Mouse (Mus musculus) CH12.LX (cell line): ENCODE results near the gene Ccdc78. TPM values are rescaled to one million over a fixed set of nuclear protein-coding genes. Genes with fewer than 3 reads are reported as not detected.

ENCODE experiments used
- DNase-seq: peaks from one replicate; pipeline ENCODE4 v3.0.0-alpha.2; 2013; ENCODE audit errors: extremely low read depth
- H3K27ac ChIP-seq: 2 replicates; pipeline ENCODE4 v1.5.1; 2012; ENCODE audit warnings: low read depth, mild to moderate bottlenecking, control low read depth, moderate library complexity; ENCODE audit not compliant: insufficient read depth
- H3K27me3 ChIP-seq: replicated peaks from 2 replicates; pipeline ENCODE3; 2012; ENCODE audit warnings: inconsistent platforms
- H3K36me3 ChIP-seq, 2 experiments: replicated peaks in 1 of 2; 2 replicates each; pipeline versions ENCODE3 to v1.6.1; 2012; ENCODE audit warnings: inconsistent platforms in 1 of 2, low read length in 1 of 2, mild to moderate bottlenecking in 1 of 2, mixed read lengths in 1 of 2, moderate library complexity in 1 of 2; ENCODE audit not compliant: control insufficient read depth in 1 of 2, insufficient read depth in 1 of 2
- H3K4me1 ChIP-seq, 2 experiments: 2 replicates each; pipeline ENCODE4 v1.6.1; 2012; ENCODE audit warnings: inconsistent platforms in 1 of 2, moderate library complexity in 1 of 2; ENCODE audit not compliant: insufficient read depth in 2 of 2, control insufficient read depth in 1 of 2
- H3K4me2 ChIP-seq: 2 replicates; pipeline ENCODE4 v1.6.1; 2012; ENCODE audit warnings: low read depth, mild to moderate bottlenecking, control low read depth; ENCODE audit not compliant: poor library complexity, insufficient read depth, severe bottlenecking
- H3K4me3 ChIP-seq, 3 experiments: fragments of 150-350 bp in 1 of 3; sonication (generic) in 1 of 3; replicated peaks in 1 of 3; 2 replicates each; pipeline versions ENCODE3 to v1.5.1; 2011 to 2012; ENCODE audit warnings: low read depth in 2 of 3, low read length in 2 of 3, mild to moderate bottlenecking in 2 of 3, moderate library complexity in 2 of 3, control low read depth in 1 of 3, improper control_type of control experiment in 1 of 3, inconsistent platforms in 1 of 3, mixed read lengths in 1 of 3; ENCODE audit not compliant: poor library complexity in 1 of 3
- H3K79me2 ChIP-seq: replicated peaks from 2 replicates; pipeline ENCODE4 v1.6.1; 2012; ENCODE audit warnings: mild to moderate bottlenecking, moderate library complexity; ENCODE audit not compliant: control insufficient read depth, poor library complexity, insufficient read depth, severe bottlenecking; ENCODE audit errors: extremely low read depth
- H3K9ac ChIP-seq: 2 replicates; pipeline ENCODE4 v1.6.1; 2012; ENCODE audit warnings: low read depth, mild to moderate bottlenecking, control low read depth, moderate library complexity; ENCODE audit not compliant: insufficient read depth
- H3K9me3 ChIP-seq: replicated peaks from 2 replicates; pipeline ENCODE3; 2012; ENCODE audit warnings: low read length, inconsistent platforms, mixed read lengths
- BHLHE40 ChIP-seq: IDR thresholded peaks from 2 replicates; pipeline ENCODE4 v1.6.1; 2011; ENCODE audit warnings: mild to moderate bottlenecking, low read depth, low read length, improper control_type of control experiment
- CHD1 ChIP-seq: IDR thresholded peaks from 2 replicates; pipeline ENCODE4 v1.6.1; 2012; ENCODE audit warnings: low read depth, low read length, improper control_type of control experiment, inconsistent platforms
- CHD2 ChIP-seq: IDR thresholded peaks from 2 replicates; pipeline ENCODE4 v1.6.1; 2011; ENCODE audit warnings: low read length, improper control_type of control experiment
- CTCF ChIP-seq, 2 experiments: IDR thresholded peaks in 1 of 2; conservative IDR thresholded peaks in 1 of 2; 2 replicates each; pipeline ENCODE4 v1.5.1; 2011 to 2012; ENCODE audit warnings: low read depth in 2 of 2, low read length in 2 of 2, improper control_type of control experiment in 1 of 2, inconsistent platforms in 1 of 2, mild to moderate bottlenecking in 1 of 2, moderate library complexity in 1 of 2
- ELF1 ChIP-seq: IDR thresholded peaks from 2 replicates; pipeline ENCODE4 v1.6.1; 2014; ENCODE audit warnings: low read depth, mild to moderate bottlenecking, inconsistent platforms, low read length, improper control_type of control experiment
- EP300 ChIP-seq: IDR thresholded peaks from 2 replicates; pipeline ENCODE4 v1.6.1; 2011; ENCODE audit warnings: low read length, improper control_type of control experiment
- HCFC1 ChIP-seq: IDR thresholded peaks from 2 replicates; pipeline ENCODE4 v1.6.1; 2012; ENCODE audit warnings: low read depth, mild to moderate bottlenecking, inconsistent platforms, low read length, improper control_type of control experiment
- IRF4 ChIP-seq: IDR thresholded peaks from 2 replicates; pipeline ENCODE4 v1.6.1; 2014; ENCODE audit warnings: low read depth, mild to moderate bottlenecking, inconsistent platforms, low read length, improper control_type of control experiment
- JUND ChIP-seq: conservative IDR thresholded peaks from 2 replicates; pipeline ENCODE4 v1.6.1; 2011; ENCODE audit warnings: low read depth, low read length, improper control_type of control experiment
- MAFK ChIP-seq: IDR thresholded peaks from 2 replicates; pipeline ENCODE4 v1.6.1; 2011; ENCODE audit warnings: low read length, improper control_type of control experiment; ENCODE audit not compliant: insufficient replicate concordance
- MAZ ChIP-seq: IDR thresholded peaks from 2 replicates; pipeline ENCODE4 v1.6.1; 2012; ENCODE audit warnings: low read depth, mild to moderate bottlenecking, inconsistent platforms, low read length, improper control_type of control experiment, moderate library complexity
- MXI1 ChIP-seq: IDR thresholded peaks from 2 replicates; pipeline ENCODE4 v1.6.1; 2011; ENCODE audit warnings: mild to moderate bottlenecking, low read depth, low read length, improper control_type of control experiment
- PAX5 ChIP-seq: IDR thresholded peaks from 2 replicates; pipeline ENCODE4 v1.6.1; 2012; ENCODE audit warnings: low read length, inconsistent platforms, mixed read lengths
- RAD21 ChIP-seq: IDR thresholded peaks from 2 replicates; pipeline ENCODE4 v1.6.1; 2011; ENCODE audit warnings: low read depth, mild to moderate bottlenecking, low read length, improper control_type of control experiment, moderate library complexity
- RCOR1 ChIP-seq: conservative IDR thresholded peaks from 2 replicates; pipeline ENCODE4 v1.6.1; 2012; ENCODE audit warnings: low read depth, mild to moderate bottlenecking, inconsistent platforms, low read length, improper control_type of control experiment
- SIN3A ChIP-seq: IDR thresholded peaks from 2 replicates; pipeline ENCODE4 v1.6.1; 2012; ENCODE audit warnings: low read length, improper control_type of control experiment, inconsistent platforms
- TBP ChIP-seq: conservative IDR thresholded peaks from 2 replicates; pipeline ENCODE4 v1.6.1; 2011; ENCODE audit warnings: low read depth, low read length, improper control_type of control experiment
- UBTF ChIP-seq: IDR thresholded peaks from 2 replicates; pipeline ENCODE4 v1.6.1; 2012; ENCODE audit warnings: low read depth, mild to moderate bottlenecking, inconsistent platforms, low read length, improper control_type of control experiment, moderate library complexity
- ZC3H11A ChIP-seq: IDR thresholded peaks from 2 replicates; pipeline ENCODE4 v1.6.1; 2012; ENCODE audit warnings: low read depth, mild to moderate bottlenecking, inconsistent platforms, low read length, improper control_type of control experiment
- ZKSCAN1 ChIP-seq: IDR thresholded peaks from 2 replicates; pipeline ENCODE4 v1.6.1; 2012; ENCODE audit warnings: low read depth, inconsistent platforms, low read length, improper control_type of control experiment, borderline replicate concordance
- dilution Hi-C: fragments of 300-500 bp; cut with MboI; formaldehyde crosslinking; loops from 2 replicates; pipeline ENCODE4 v1.14.3; 2020; ENCODE audit warnings: low sequenced_read_pairs; ENCODE audit not compliant: extremely low pct_unique_long_range_greater_than_20kb, extremely low pct_ligation_motif_present
- in situ Hi-C: fragments of 300-500 bp; cut with MboI; formaldehyde crosslinking; loops from 3 replicates; pipeline ENCODE4 v1.14.3; 2019; ENCODE audit warnings: low sequenced_read_pairs, low pct_ligation_motif_present, low pct_unique_long_range_greater_than_20kb, mixed read lengths
- polyA plus RNA-seq: library from polyadenylated mRNA; unstranded; fragments of >175 nt; gene quantifications from 2 replicates; pipeline ENCODE4 v1.2.1, GENCODE M21; 2012; ENCODE audit warnings: low read depth; ENCODE audit not compliant: insufficient read length
- total RNA-seq, 2 experiments: library from RNA; depleted of rRNA; stranded (reverse); fragments of 300-350 nt in 1 of 2; fragments of >200 nt in 1 of 2; gene quantifications; 2 replicates each; pipeline ENCODE4 v1.2.3; 2012 to 2014

The Ccdc78 gene
- total and polyA plus RNA-seq, 3 experiments = 0.13 to 0.40 (median 0.25) TPM

DNA sequence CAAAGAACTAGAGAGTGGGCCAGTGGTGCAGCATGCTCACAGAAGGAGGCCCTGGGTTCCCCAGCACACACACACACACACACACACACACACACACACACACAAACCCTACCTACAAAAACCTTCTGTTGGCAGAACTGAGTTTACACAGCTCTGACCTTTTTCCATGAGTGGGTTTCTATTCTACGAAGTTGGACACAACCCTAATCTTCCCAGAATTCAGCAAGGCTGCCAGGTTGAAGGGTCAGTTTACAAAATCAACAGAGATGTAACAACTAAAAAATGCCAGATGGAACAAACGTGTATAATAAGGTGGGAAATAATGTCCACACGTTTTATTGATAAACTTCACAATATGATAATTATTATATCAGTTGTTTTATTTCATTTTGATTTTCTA lies 28.7 kb upstream of the Ccdc78 start:
- in situ Hi-C loops (no loop called here), dilution Hi-C loops (no loop called here)
- H3K4me3 ChIP-seq = no peak overlapping the region
- no peak overlapping the region for H3K9ac ChIP-seq
- H3K27me3 ChIP-seq = peaks cover 97% of the 10 kb centered on the region
- H3K4me2 ChIP-seq = no peak overlapping the region
- H3K36me3 ChIP-seq = no peaks in the 10 kb centered on the region
- H3K4me1 ChIP-seq = no peaks in the 10 kb centered on the region
- no peaks in the 10 kb centered on the region for H3K9me3 ChIP-seq
- H3K27ac ChIP-seq = no peak overlapping the region
- TF ChIP-seq CHD1 = no peak
- H3K79me2 ChIP-seq = no peaks in the 10 kb centered on the region
- no peak for DNase-seq

DNA sequence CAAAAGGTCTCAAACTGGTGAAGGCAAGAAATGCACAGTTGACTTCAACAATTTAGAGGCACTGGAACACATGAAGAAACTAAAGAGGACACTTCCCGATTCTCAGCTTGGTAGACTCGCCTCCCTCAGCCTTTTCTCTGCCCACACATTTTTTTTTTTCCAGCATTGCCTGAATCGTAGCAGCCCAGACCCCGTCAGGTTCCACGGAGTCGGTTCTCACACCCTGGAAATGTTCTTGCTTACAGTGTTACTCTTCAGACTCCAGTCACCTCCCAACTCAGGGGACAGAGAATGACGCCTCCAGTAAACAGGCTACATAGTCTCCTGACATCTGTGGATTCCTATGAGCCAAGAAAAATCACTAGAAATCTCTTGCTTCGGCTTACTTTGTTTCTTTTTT lies 26.2 kb upstream of the Ccdc78 start:
- Histone ChIP-seq H3K4me1 (no peaks in the 10 kb centered on the region), H3K27ac (no peak overlapping the region), H3K4me2 (no peak overlapping the region), H3K9me3 (no peaks in the 10 kb centered on the region), H3K27me3 (peaks cover 86% of the 10 kb centered on the region), H3K79me2 (no peaks in the 10 kb centered on the region), H3K4me3 (no peak overlapping the region), H3K36me3 (no peaks in the 10 kb centered on the region), H3K9ac (no peak overlapping the region)
- dilution Hi-C loops = no loop called here
- DNase-seq = no peak
- in situ Hi-C loops = no loop called here
- no peak for TF ChIP-seq CHD2
- TF ChIP-seq ZC3H11A = no peak
- no peak for TF ChIP-seq SIN3A
- no peak for TF ChIP-seq MXI1
- TF ChIP-seq TBP = no peak
- TF ChIP-seq HCFC1 = no peak
- no peak for TF ChIP-seq CTCF (conservative IDR thresholded peaks at IDR 0.05 in 1 of 2, IDR thresholded peaks at IDR 0.05 in 1 of 2; ENCODE audit: low read depth in 2 of 2, low read length in 2 of 2)
- TF ChIP-seq RCOR1 = no peak
- TF ChIP-seq UBTF = no peak
- TF ChIP-seq ZKSCAN1 = no peak
- no peak for TF ChIP-seq JUND

DNA sequence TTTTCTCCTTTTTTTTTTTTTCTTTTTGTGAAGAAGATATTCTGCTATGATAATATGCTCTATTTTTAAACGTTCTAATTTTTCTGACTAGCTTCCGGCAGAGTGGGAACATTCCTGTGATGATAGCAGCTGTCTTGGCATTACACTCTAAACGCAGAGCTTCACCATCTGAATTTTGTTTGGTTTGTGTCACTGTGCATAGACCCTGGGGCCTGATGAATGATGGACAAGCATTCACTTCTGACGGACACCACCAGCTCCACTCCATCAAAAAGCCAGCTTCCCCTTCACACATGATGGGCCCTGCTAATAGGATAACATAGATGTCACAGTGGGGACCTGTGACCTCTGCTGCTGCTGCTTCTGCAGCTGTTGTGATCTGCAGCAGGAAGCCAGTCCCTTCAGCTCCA lies 24.8 kb upstream of the Ccdc78 start:
- Histone ChIP-seq H3K4me3 (no peak overlapping the region), H3K4me2 (no peak overlapping the region), H3K79me2 (no peaks in the 10 kb centered on the region), H3K27ac (no peak overlapping the region), H3K9me3 (no peaks in the 10 kb centered on the region), H3K9ac (no peak overlapping the region), H3K27me3 (peaks cover 84% of the 10 kb centered on the region), H3K4me1 (no peaks in the 10 kb centered on the region), H3K36me3 (no peaks in the 10 kb centered on the region)
- TF ChIP-seq ZKSCAN1 (no peak), MAFK (no peak), CHD1 (no peak), RAD21 (no peak), CHD2 (no peak), IRF4 (no peak), EP300 (no peak), BHLHE40 (no peak), MAZ (no peak), HCFC1 (no peak), ELF1 (no peak), SIN3A (no peak), CTCF (conservative IDR thresholded peaks at IDR 0.05 in 1 of 2, IDR thresholded peaks at IDR 0.05 in 1 of 2; ENCODE audit: low read depth in 2 of 2, low read length in 2 of 2) (no peak), ZC3H11A (no peak), PAX5 (no peak)
- in situ Hi-C loops = no loop called here
- dilution Hi-C loops = no loop called here
- no peak for DNase-seq
